Mouse (Mus musculus) E14TG2a.4 (cell line): ENCODE measurements around the gene Sox15.

Experiments used
- CTCF ChIP-seq: conservative IDR thresholded peaks from 2 replicates; pipeline ENCODE4 v1.5.1; 2014; ENCODE audit warnings: low read length
- POU5F1 ChIP-seq: IDR thresholded peaks from 2 replicates; pipeline ENCODE4 v1.6.1; 2014; ENCODE audit warnings: low read length, borderline replicate concordance

DNA sequence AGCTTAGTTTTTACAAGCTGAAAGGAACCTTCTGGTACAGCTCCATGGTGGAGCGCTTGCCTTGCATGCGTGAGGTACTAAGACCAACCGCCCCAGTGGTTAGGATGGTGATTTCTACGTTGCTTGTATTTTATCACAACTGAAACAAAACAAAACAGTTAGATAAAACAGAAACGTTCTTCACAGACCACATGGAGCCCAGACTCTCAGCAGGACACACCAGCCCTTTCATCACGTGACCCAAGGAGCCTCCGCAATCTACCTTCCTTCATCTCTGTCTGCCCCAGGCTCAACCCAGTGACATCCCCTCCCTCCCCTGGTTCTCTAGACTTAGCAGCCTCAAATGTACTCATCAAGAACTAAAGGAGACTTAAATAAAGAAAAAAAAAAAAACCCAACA is 45.7 kb upstream of the Sox15 start:
- TF ChIP-seq CTCF (no peak), POU5F1 (no peak)
